Mouse (Mus musculus) left cerebral cortex, adult 2 months (tissue): ENCODE measurements at regions not wholly inside any gene's neighbourhood (a gene's known extent, or its start where the extent isn't known, plus 50 kb on each side); places are given as distances from the start of the nearest gene placed in this dataset.

Experiments used
- DNase-seq, 2 experiments: peaks; one replicate each; pipeline ENCODE4 v3.0.0; 2021 to 2022; ENCODE audit warnings: low spot score in 2 of 2, mixed read lengths in 1 of 2; ENCODE audit errors: extremely low spot score in 1 of 2
- H3K27ac ChIP-seq: fragments of 200-600 bp; 2 replicates; pipeline ENCODE4 v1.8.1; 2022
- H3K4me3 ChIP-seq: fragments of 200-600 bp; 2 replicates; pipeline ENCODE4 v1.8.1; 2022
- CTCF ChIP-seq: fragments of 200-600 bp; IDR thresholded peaks from 2 replicates; pipeline ENCODE4 v1.8.1; 2022; ENCODE audit warnings: antibody characterized with exemption, mild to moderate bottlenecking, moderate library complexity
- intact Hi-C: fragments of 180-260 bp; cut with DNase I; formaldehyde crosslinking; loops from one replicate; pipeline ENCODE4 v1.15.1; 2025

DNA sequence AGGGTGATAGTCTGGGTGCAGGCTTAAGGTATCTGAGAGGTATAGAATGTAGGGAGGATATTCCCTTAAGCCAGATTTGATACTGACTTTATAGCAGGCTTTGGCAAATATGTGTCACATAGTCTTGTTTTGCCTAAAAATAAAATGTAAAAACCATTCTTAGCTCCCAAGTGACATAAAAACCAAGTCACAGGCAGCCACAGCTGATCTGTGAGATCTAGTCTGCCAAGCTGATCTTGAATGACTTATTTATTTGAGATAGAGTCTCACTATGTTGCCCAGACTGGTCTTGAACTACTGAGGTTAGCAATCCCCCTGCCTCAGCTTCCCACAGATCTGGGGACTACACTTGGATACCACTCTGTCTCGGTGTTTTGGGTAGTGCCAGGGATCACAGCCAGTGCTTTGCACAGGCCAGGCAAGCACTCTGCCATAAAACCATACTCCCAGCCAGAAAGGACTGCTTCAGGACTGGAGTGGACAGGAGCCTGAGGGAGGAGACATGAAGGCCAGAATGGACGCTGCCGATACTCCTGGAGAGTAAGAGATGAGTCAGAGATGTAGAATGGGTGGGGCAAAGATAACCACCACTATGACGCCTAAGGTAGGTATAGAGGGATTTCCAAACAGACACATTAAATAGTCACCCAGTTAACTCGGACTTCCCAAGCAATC is 51.0 kb upstream of the Rnf24 start:
- intact Hi-C loops, result no loop called here
- DNase-seq, result no peak
- Histone ChIP-seq H3K27ac (peak overlapping the region; percentile 57; the same call in 1 of the 2 replicates), H3K4me3 (no peak overlapping the region)
- no peak for TF ChIP-seq CTCF
